Mouse (Mus musculus): ENCODE results near the gene Olfr45. TPM values are rescaled to one million over a fixed set of nuclear protein-coding genes. Genes with fewer than 3 reads are reported as not detected.

Gene Olfr45
- not detected in 2 replicates for polyA plus RNA-seq (2012; rRNA removed; ENCODE audit: low replicate concordance)

GRCm38 (mm10) chr7:140681651-140682050, at the start of gene Olfr45:
TSS of gene Olfr45 (plus strand) at chr7:140681951.

GRCm38 (mm10) chr7:140646152-140646551, 35.6 kb upstream of the Olfr45 start, which contains the start of gene Olfr53:
TSS of gene Olfr53 (plus strand) at chr7:140646452.

GRCm38 (mm10) chr7:140659630-140660029, 22.1 kb upstream of the Olfr45 start, which contains the start of gene Olfr539:
TSS of gene Olfr539 (plus strand) at chr7:140659930.

GRCm38 (mm10) chr7:140696967-140697366, 15.2 kb downstream of the Olfr45 start, which contains the start of gene Olfr541:
TSS of gene Olfr541 (plus strand) at chr7:140697267.

Other genes starting within 250 kb of the Olfr45 start
- not detected in 2 replicates for gene Olfr533, start 218.6 kb upstream of the Olfr45 start, polyA plus RNA-seq (2012; rRNA removed; ENCODE audit: low replicate concordance)
- gene Olfr535, start 197.7 kb upstream of the Olfr45 start, polyA plus RNA-seq (2012; rRNA removed; ENCODE audit: low replicate concordance): not detected in 2 replicates
- gene Olfr536, start 174.6 kb upstream of the Olfr45 start, polyA plus RNA-seq (2012; rRNA removed; ENCODE audit: low replicate concordance): not detected in 2 replicates
- not detected in 2 replicates for gene Olfr538, start 114.1 kb upstream of the Olfr45 start, polyA plus RNA-seq (2012; rRNA removed; ENCODE audit: low replicate concordance)
- gene Olfr46, start 80.7 kb upstream of the Olfr45 start, polyA plus RNA-seq (2012; rRNA removed; ENCODE audit: low replicate concordance): not detected in 2 replicates
- gene Olfr61, start 53.0 kb upstream of the Olfr45 start, polyA plus RNA-seq (2012; rRNA removed; ENCODE audit: low replicate concordance): not detected in 2 replicates
- gene Olfr53, start 35.5 kb upstream of the Olfr45 start, polyA plus RNA-seq (2012; rRNA removed; ENCODE audit: low replicate concordance): not detected in 2 replicates
- not detected in 2 replicates for gene Olfr539, start 22.0 kb upstream of the Olfr45 start, polyA plus RNA-seq (2012; rRNA removed; ENCODE audit: low replicate concordance)
- not detected in 2 replicates for gene Olfr541, start 15.3 kb downstream of the Olfr45 start, polyA plus RNA-seq (2012; rRNA removed; ENCODE audit: low replicate concordance)
- gene Cyp2e1, start 81.8 kb downstream of the Olfr45 start, polyA plus RNA-seq (2012; rRNA removed; ENCODE audit: low replicate concordance): 154 and 260 TPM in 2 replicates
- 0.12 and 0.17 TPM in 2 replicates for gene Syce1, start 105.9 kb downstream of the Olfr45 start, polyA plus RNA-seq (2012; rRNA removed; ENCODE audit: low replicate concordance)
- 0.02 and 0.07 TPM in 2 replicates for gene Zfp941, start 140.2 kb downstream of the Olfr45 start, polyA plus RNA-seq (2012; rRNA removed; ENCODE audit: low replicate concordance)
- 35.9 and 51.0 TPM in 2 replicates for gene Urah, start 153.1 kb downstream of the Olfr45 start, polyA plus RNA-seq (2012; rRNA removed; ENCODE audit: low replicate concordance)
- gene Scgb1c1, start 163.6 kb downstream of the Olfr45 start, polyA plus RNA-seq (2012; rRNA removed; ENCODE audit: low replicate concordance): not detected in 2 replicates
- 0.19 and 0.24 TPM in 2 replicates for gene Odf3, start 165.9 kb downstream of the Olfr45 start, polyA plus RNA-seq (2012; rRNA removed; ENCODE audit: low replicate concordance)
- gene Gm45785, start 174.4 kb downstream of the Olfr45 start, polyA plus RNA-seq (2012; rRNA removed; ENCODE audit: low replicate concordance): not detected in 2 replicates
- 125 and 131 TPM in 2 replicates for gene Ric8a, start 175.0 kb downstream of the Olfr45 start, polyA plus RNA-seq (2012; rRNA removed; ENCODE audit: low replicate concordance)
- gene Bet1l, start 175.6 kb downstream of the Olfr45 start, polyA plus RNA-seq (2012; rRNA removed; ENCODE audit: low replicate concordance): 23.2 and 34.0 TPM in 2 replicates
- gene Psmd13, start 200.0 kb downstream of the Olfr45 start, polyA plus RNA-seq (2012; rRNA removed; ENCODE audit: low replicate concordance): 48.3 and 59.6 TPM in 2 replicates
- gene Sirt3, start 200.4 kb downstream of the Olfr45 start, polyA plus RNA-seq (2012; rRNA removed; ENCODE audit: low replicate concordance): 29.0 and 45.3 TPM in 2 replicates
- 395 and 928 TPM in 2 replicates for gene Cox8b, start 218.5 kb downstream of the Olfr45 start, polyA plus RNA-seq (2012; rRNA removed; ENCODE audit: low replicate concordance)
- 0.30 TPM in 1 of 2 replicates, not detected in the other for gene Nlrp6, start 239.0 kb downstream of the Olfr45 start, polyA plus RNA-seq (2012; rRNA removed; ENCODE audit: low replicate concordance)